Mouse (Mus musculus): ENCODE data around the gene Gm960. TPM values are rescaled to one million over a fixed set of nuclear protein-coding genes. Genes with fewer than 3 reads are reported as not detected.
A peak's percentile ranks its signal among the peaks of the same experiment; 100 is the strongest.

The Gm960 gene
- polyA plus RNA-seq, 1 experiment: 5.4 TPM

DNA sequence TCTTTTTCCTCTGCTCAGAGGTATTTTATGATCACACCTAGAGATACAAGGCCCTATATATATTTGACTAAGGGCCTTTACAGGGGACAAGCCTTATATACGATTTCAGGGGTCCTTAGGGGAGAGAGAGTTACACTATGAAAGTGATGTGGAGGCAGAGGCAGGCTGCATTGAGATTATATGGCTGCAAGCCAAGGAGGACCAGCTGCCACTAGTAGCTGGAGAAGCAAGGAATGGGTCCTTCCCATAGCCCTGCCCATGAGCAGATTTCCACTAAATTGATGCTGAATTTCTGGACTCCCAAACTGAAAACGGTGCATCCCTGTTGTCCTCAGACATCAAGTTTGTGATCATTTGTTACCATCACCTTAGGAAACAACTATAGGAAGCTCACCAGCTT, 114.6 kb downstream of the Gm960 start:
- TF ChIP-seq CTCF (IDR thresholded peaks at IDR 0.05; ENCODE audit: borderline replicate concordance, insufficient read depth, low read depth, low read length): no peak
- TF ChIP-seq POLR2A (IDR thresholded peaks at IDR 0.05; ENCODE audit: borderline replicate concordance, insufficient read depth, low read length): no peak
- no peaks in the 10 kb centered on the region for H3K27me3 ChIP-seq (ENCODE audit: control insufficient read depth, insufficient read depth, low read length)
- 15% methylated on average over 2 of the region's 2 CpGs for WGBS
- no peak for DNase-seq
- H3K4me1 ChIP-seq (ENCODE audit: control insufficient read depth, insufficient read depth, low read length): peaks cover under 1% of the 10 kb centered on the region; the same call in 1 of the 2 replicates
- H3K27ac ChIP-seq (ENCODE audit: insufficient read depth, low read length): no peak overlapping the region
- H3K4me3 ChIP-seq (replicated peaks; ENCODE audit: insufficient read depth, low read depth, low read length): no peak overlapping the region

DNA sequence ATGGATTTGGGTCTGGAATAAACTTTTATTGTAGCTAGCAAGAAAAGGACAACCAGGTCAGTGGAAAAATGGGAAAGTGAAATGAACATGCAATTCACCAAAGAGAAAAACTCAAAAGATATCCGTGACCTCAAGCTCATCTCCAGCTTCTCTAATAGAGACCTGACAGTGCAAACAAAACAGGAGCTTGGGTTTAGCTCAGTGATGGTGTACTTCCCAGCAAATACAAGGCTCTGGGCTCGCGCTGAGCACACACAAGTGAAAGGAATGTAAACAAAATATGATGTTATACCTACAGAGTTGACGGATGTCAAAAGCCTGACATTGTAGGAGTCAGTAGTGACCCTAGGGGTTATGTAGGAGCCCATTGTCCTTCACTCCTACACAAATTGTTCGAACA, 119.2 kb downstream of the Gm960 start:
- no peak for DNase-seq
- WGBS: 90% methylated on average over 5 of the region's 5 CpGs
- H3K4me3 ChIP-seq (replicated peaks; ENCODE audit: insufficient read depth, low read depth, low read length): no peak overlapping the region
- peaks cover 9% of the 10 kb centered on the region; the same call in 1 of the 2 replicates for H3K4me1 ChIP-seq (ENCODE audit: control insufficient read depth, insufficient read depth, low read length)
- H3K27ac ChIP-seq (ENCODE audit: insufficient read depth, low read length): no peak overlapping the region
- TF ChIP-seq POLR2A (IDR thresholded peaks at IDR 0.05; ENCODE audit: borderline replicate concordance, insufficient read depth, low read length): no peak
- TF ChIP-seq CTCF (IDR thresholded peaks at IDR 0.05; ENCODE audit: borderline replicate concordance, insufficient read depth, low read depth, low read length): no peak
- no peaks in the 10 kb centered on the region for H3K27me3 ChIP-seq (ENCODE audit: control insufficient read depth, insufficient read depth, low read length)

DNA sequence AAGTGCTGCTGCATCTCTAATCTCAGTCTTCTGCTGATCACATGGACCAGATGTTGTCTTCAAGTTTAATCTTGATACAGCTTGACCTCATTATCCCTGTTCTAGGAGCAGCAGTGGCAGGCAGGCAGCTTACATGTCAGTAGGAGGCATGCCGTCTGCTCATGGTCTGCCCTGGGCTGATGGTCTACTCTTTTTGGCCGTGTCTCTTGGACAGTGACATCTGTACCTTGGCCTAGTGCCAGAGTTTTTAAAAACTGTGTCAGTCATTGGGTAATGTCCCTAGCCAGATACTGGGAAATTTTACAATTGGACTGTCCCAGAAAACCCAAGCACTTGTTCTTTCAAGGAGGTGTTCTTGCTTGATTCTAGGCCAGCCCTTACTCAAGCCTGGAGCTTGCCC, 119.7 kb downstream of the Gm960 start:
- Histone ChIP-seq H3K27me3 (ENCODE audit: control insufficient read depth, insufficient read depth, low read length) (no peaks in the 10 kb centered on the region), H3K4me3 (replicated peaks; ENCODE audit: insufficient read depth, low read depth, low read length) (no peak overlapping the region), H3K4me1 (ENCODE audit: control insufficient read depth, insufficient read depth, low read length) (peaks cover 9% of the 10 kb centered on the region; the same call in 1 of the 2 replicates), H3K27ac (ENCODE audit: insufficient read depth, low read length) (no peak overlapping the region)
- WGBS: 6% methylated on average over 2 of the region's 2 CpGs
- peak; percentile 53 to 81 for DNase-seq
- TF ChIP-seq CTCF (IDR thresholded peaks at IDR 0.05; ENCODE audit: borderline replicate concordance, insufficient read depth, low read depth, low read length) (no peak), POLR2A (IDR thresholded peaks at IDR 0.05; ENCODE audit: borderline replicate concordance, insufficient read depth, low read length) (no peak)

Other genes starting within 250 kb of the Gm960 start
- 82.4 and 104 TPM in 2 replicates for gene Syt12, start 221.2 kb downstream of the Gm960 start, polyA plus RNA-seq (2012; rRNA removed)
- not detected in 2 replicates for gene 2010003K11Rik, start 200.1 kb downstream of the Gm960 start, polyA plus RNA-seq (2012; rRNA removed)
- gene Pcx, start 188.2 kb downstream of the Gm960 start, polyA plus RNA-seq (2012; rRNA removed): 59.7 and 61.4 TPM in 2 replicates
- gene Lrfn4, start 83.0 kb downstream of the Gm960 start, polyA plus RNA-seq (2012; rRNA removed): 25.7 and 29.5 TPM in 2 replicates
- gene Rce1, start 73.0 kb downstream of the Gm960 start, polyA plus RNA-seq (2012; rRNA removed): 58.7 and 60.9 TPM in 2 replicates
- gene Sptbn2, start 12.5 kb upstream of the Gm960 start, polyA plus RNA-seq (2012; rRNA removed): 132 and 147 TPM in 2 replicates
- 29.8 and 30.5 TPM in 2 replicates for gene Rbm4b, start 57.8 kb upstream of the Gm960 start, polyA plus RNA-seq (2012; rRNA removed)
- 77.5 and 86.1 TPM in 2 replicates for gene Rbm4, start 95.2 kb upstream of the Gm960 start, polyA plus RNA-seq (2012; rRNA removed)
- gene Gm21992, start 112.9 kb upstream of the Gm960 start, polyA plus RNA-seq (2012; rRNA removed): 14.4 and 17.9 TPM in 2 replicates
- 27.4 and 32.1 TPM in 2 replicates for gene Rbm14, start 113.0 kb upstream of the Gm960 start, polyA plus RNA-seq (2012; rRNA removed)
- gene Ccs, start 140.7 kb upstream of the Gm960 start, polyA plus RNA-seq (2012; rRNA removed): 49.5 and 52.7 TPM in 2 replicates
- gene Ccdc87, start 140.7 kb upstream of the Gm960 start, polyA plus RNA-seq (2012; rRNA removed): 0.62 and 0.64 TPM in 2 replicates
- 211 and 216 TPM in 2 replicates for gene Ctsf, start 156.5 kb upstream of the Gm960 start, polyA plus RNA-seq (2012; rRNA removed)
- 1.7 and 2.0 TPM in 2 replicates for gene Actn3, start 179.2 kb upstream of the Gm960 start, polyA plus RNA-seq (2012; rRNA removed)
- 36.2 and 37.0 TPM in 2 replicates for gene Zdhhc24, start 180.0 kb upstream of the Gm960 start, polyA plus RNA-seq (2012; rRNA removed)
- gene Bbs1, start 208.0 kb upstream of the Gm960 start, polyA plus RNA-seq (2012; rRNA removed): 17.6 and 19.2 TPM in 2 replicates
- 61.0 and 61.2 TPM in 2 replicates for gene Dpp3, start 229.6 kb upstream of the Gm960 start, polyA plus RNA-seq (2012; rRNA removed)
- 22.5 and 22.6 TPM in 2 replicates for gene Peli3, start 244.5 kb upstream of the Gm960 start, polyA plus RNA-seq (2012; rRNA removed)

Data from cerebellum, adult 2 months (tissue).